Mouse (Mus musculus) layer of hippocampus, postnatal 10 days (tissue): ENCODE data around the gene Grhl3. TPM values are rescaled to one million over a fixed set of nuclear protein-coding genes. Genes with fewer than 3 reads are reported as not detected.

Experiments used
- DNase-seq, 2 experiments: peaks; one replicate each; pipeline ENCODE4 v3.0.0; 2021; ENCODE audit warnings: low spot score in 2 of 2
- microRNA-seq, 2 experiments: library from miRNA; unstranded; fragments of <30 nt; microRNA quantifications; one replicate each; pipeline ENCODE4 v1.2.0; 2021
- total RNA-seq, 2 experiments: library from RNA; stranded (reverse); gene quantifications; 2 replicates each; pipeline ENCODE4 v1.2.3; 2021

The Grhl3 gene
- total RNA-seq, 2 experiments from 2014 or later = 0.30 to 0.65 TPM

DNA sequence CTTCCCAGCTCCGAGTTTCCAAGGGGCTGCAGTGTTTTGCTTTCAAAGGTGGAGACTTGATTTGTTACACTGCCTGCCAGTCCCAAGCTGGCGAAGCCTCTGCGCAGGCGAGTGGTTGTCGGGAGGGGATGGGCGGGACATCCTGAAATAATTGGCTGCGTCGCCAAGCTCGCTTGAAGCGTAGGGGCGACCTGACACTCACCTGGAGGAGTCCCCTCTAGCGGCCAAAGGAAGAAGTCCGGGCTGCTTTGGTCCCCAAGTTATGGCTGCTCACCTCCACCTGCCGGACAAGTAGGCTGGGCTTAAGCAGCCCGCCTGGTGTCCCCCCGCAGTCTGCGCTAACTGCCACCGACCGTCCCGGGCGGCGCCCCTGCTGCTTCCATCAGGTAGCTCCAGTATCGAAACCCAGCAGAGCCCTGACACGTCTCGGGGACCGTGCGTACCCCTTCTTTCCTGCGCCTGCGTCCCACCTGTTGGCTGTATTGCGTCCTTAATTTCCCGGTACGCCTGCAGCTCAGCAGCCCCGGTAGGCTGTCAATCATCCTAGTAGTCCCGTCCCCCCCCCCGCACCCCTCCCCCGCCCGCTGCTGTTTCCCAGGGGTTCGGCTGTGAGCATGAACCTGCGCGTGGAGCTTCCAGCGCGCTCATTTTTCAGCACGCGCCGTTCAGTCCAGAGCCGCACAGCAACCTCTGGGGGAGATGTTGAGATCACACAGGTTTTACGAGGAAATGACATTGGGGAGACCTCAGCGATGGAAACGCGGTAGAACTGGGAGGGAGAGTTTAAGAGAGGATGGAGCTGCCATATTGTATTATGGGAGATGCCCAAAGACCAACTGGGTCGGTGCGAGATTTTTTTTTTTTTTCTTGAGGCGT, 78.7 kb downstream of the Grhl3 start, which contains the start of the genes Stpg1 and Nipal3:
Stpg1 (plus strand) TSS at position 270 of the 876 bp plus-strand sequence.
Nipal3 (minus strand) TSS at position 518 of the 876 bp plus-strand sequence.
- DNase-seq = peak; percentile 82 to 86

DNA sequence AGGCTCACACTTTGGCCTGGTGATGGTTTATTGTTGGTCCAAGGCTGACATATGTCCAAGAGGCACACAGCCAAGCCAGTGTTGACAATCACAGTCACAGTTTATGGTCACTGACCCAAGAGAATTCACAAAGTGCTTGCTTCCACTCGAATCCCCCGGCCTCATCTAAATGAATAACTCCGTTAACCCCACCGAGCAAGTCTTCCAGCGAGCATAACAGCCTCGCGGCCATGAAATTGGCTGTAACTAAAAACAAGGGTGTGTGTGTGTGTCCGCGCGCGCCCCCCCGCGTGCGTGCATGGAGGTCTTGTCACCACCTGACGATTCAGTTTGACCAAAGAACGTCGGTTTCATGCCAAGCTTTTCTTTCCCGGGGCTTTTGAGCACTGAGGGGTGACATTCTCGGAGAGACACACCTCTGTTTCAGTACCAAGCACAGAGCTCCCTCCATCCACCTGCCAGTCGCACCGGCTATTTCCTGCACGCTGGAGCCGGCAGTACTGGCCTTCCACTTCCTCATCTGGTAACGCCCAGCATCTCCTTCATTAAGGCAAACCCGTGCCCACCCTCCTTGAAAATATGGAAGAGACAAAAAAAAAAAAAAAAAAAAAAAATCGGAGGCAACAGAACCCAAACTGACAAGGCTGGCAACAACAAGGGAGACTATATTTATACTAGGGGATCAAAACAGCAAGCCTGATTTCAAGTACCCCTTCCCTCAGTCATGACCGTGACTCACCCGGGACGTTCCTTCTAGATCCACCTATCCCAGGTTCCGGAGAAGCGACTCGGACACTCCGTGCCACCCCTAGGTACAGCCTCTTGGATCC, 79.5 kb downstream of the Grhl3 start:
- peak; percentile 31 to 47 for DNase-seq

DNA sequence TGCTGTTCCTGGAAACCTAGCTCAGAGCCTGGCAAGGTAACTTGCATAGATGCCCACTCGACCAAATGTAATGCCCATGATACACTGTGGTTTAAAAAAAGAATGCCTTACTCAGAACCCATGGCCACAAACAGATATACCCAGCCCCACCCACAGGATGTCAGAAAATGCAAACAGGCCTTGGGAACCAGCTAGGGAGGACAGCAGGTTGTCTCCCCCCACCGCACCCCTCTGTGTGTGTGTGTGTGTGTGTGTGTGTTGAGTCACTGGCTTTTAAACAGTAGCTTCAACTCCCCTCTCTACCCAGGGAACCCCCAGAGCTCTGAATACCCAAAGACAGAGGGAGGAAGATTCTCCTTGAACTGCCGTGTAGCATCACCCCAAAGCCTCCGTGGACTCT, 80.2 kb downstream of the Grhl3 start:
- no peak for DNase-seq

Small RNAs within 50 kb of the gene (microRNA-seq; reads per million reads assigned to microRNA genes)
- gene Gm25317 = 0 reads per million in 2 experiments

Other genes with a start within 250 kb of the Grhl3 start
- 100 to 1,000 TPM; 131 to 153 TPM for gene Srrm1, start 220.3 kb downstream of the Grhl3 start, total RNA-seq
- gene Ncmap, start 175.4 kb downstream of the Grhl3 start, total RNA-seq = 1 to 10 TPM in 1 of 2 experiments, under 1 TPM in 1; 0.82 to 1.2 TPM
- 10 to 100 TPM; 45.8 to 46.2 TPM for gene Rcan3, start 139.8 kb downstream of the Grhl3 start, total RNA-seq
- 1 to 10 TPM; 1.1 to 2.3 TPM for gene Stpg1, start 78.8 kb downstream of the Grhl3 start, total RNA-seq
- 10 to 100 TPM; 60.9 to 66.2 TPM for gene Nipal3, start 78.6 kb downstream of the Grhl3 start, total RNA-seq
- under 1 TPM; 0.41 to 0.42 TPM for gene Ifnlr1, start 112.7 kb upstream of the Grhl3 start, total RNA-seq
- gene Il22ra1, start 154.5 kb upstream of the Grhl3 start, total RNA-seq = under 1 TPM; 0.13 to 0.18 TPM
- gene Myom3, start 186.1 kb upstream of the Grhl3 start, total RNA-seq = 1 to 10 TPM; 2.0 to 2.4 TPM